Mouse (Mus musculus) spleen, postnatal 14 days (tissue): ENCODE measurements around the gene Znfx1.

ENCODE experiments used
- DNase-seq, 2 experiments: peaks; one replicate each; pipeline ENCODE4 v3.0.0; 2021 to 2022; ENCODE audit warnings: low spot score in 2 of 2

The Znfx1 gene

GRCm38 (mm10) chr2:167062965-167063880 is at the start of gene Znfx1:
Gene Znfx1, minus strand, starts transcription at chr2:167063015.
- peak; percentile 97 to 98 for DNase-seq

- no peak for DNase-seq
Measured at GRCm38 (mm10) chr2:167112259-167112658, 49.4 kb upstream of the Znfx1 start.

- DNase-seq, result no peak
Measured at GRCm38 (mm10) chr2:167109506-167109905, 46.7 kb upstream of the Znfx1 start.

- DNase-seq, result no peak
Measured at GRCm38 (mm10) chr2:167103546-167103945, 40.7 kb upstream of the Znfx1 start.

- DNase-seq, result peak; percentile 35 to 52
Measured at GRCm38 (mm10) chr2:167101743-167102441, 39.1 kb upstream of the Znfx1 start.

GRCm38 (mm10) chr2:167094688-167095087 is 31.9 kb upstream of the Znfx1 start:
- DNase-seq, result no peak

GRCm38 (mm10) chr2:167093171-167093900 is 30.5 kb upstream of the Znfx1 start:
- DNase-seq, result no peak

- DNase-seq, result no peak
Measured at GRCm38 (mm10) chr2:167090271-167090670, 27.5 kb upstream of the Znfx1 start.

GRCm38 (mm10) chr2:167086836-167087235 is 24.0 kb upstream of the Znfx1 start:
- DNase-seq, result no peak

GRCm38 (mm10) chr2:167086092-167086491 is 23.3 kb upstream of the Znfx1 start:
- no peak for DNase-seq

GRCm38 (mm10) chr2:167081639-167082038 is 18.8 kb upstream of the Znfx1 start:
- DNase-seq, result peak in 1 of 2 experiments; percentile 18

GRCm38 (mm10) chr2:167081135-167081534 is 18.3 kb upstream of the Znfx1 start:
- no peak for DNase-seq

GRCm38 (mm10) chr2:167080387-167080786 is 17.6 kb upstream of the Znfx1 start:
- no peak for DNase-seq

- no peak for DNase-seq
Measured at GRCm38 (mm10) chr2:167079535-167080257, 16.9 kb upstream of the Znfx1 start.

- DNase-seq, result no peak
Measured at GRCm38 (mm10) chr2:167078931-167079495, 16.2 kb upstream of the Znfx1 start.

- no peak for DNase-seq
Measured at GRCm38 (mm10) chr2:167078486-167078885, 15.7 kb upstream of the Znfx1 start.

- no peak for DNase-seq
Measured at GRCm38 (mm10) chr2:167077199-167077962, 14.6 kb upstream of the Znfx1 start.

- DNase-seq, result no peak
Measured at GRCm38 (mm10) chr2:167076759-167077158, 13.9 kb upstream of the Znfx1 start.

GRCm38 (mm10) chr2:167076352-167076751 is 13.5 kb upstream of the Znfx1 start:
- DNase-seq, result no peak

GRCm38 (mm10) chr2:167074587-167074986 is 11.8 kb upstream of the Znfx1 start:
- no peak for DNase-seq
